Mouse (Mus musculus) spleen, adult 2 months (tissue): ENCODE results near the gene 9530003J23Rik.

Source experiments
- CTCF ChIP-seq: fragments of 200-500 bp; IDR thresholded peaks from 2 replicates; pipeline ENCODE4 v1.5.1; 2011; ENCODE audit warnings: mild to moderate bottlenecking, inconsistent platforms; ENCODE audit not compliant: insufficient read depth, insufficient read length, insufficient replicate concordance; ENCODE audit errors: extremely low read depth
- POLR2A ChIP-seq: fragments of 200-500 bp; IDR thresholded peaks from 2 replicates; pipeline ENCODE4 v1.6.1; 2011; ENCODE audit warnings: low read depth, low read length, inconsistent platforms

DNA sequence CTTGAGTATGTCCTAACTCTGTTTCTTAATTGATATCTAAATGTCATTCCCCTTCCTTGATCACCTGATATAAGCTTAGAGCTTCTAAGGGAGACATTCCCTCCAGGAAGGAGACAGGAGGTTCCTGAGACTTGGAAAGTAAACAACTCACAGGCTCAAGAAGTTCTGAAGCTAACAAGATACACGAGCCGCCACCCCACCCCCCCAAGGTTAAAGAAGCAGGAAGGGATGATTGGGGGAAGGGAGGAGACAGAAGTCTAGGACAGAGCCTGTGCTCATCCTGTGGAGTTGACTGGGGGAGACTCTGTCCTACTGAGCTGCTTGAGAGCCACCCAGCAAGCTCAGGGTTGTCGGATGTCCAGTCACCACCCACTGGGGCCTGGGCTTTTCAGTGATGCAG lies 12.5 kb downstream of the 9530003J23Rik start:
- TF ChIP-seq CTCF (no peak), POLR2A (no peak)
